Mouse (Mus musculus): Measurements from ENCODE around the gene E4f1.

DNA sequence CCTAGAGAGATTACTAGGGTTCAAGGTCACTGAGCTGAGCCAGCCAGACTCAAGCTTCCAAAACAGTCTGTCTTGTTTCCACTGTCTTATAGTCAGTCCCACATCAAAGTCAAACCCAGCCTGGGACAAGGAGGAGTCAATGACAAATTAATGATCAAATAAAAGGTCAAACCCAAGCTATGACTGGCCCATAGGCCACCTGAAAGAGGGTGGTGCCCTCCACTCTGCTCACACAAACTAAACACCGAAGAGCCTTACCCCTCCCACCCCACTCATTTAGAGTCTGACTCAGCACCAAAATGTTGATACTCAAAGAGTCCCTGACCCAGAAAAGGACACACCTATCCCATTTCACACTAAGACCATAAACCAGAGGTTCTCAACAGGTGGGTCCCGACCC lies 16.7 kb downstream of the E4f1 start:
- TF ChIP-seq FLI1 (IDR thresholded peaks at IDR 0.05; ENCODE audit: low read length) (no peak), GATA1 (IDR thresholded peaks at IDR 0.05; ENCODE audit: borderline replicate concordance, low read length) (no peak)
